Mouse (Mus musculus): ENCODE data around the gene Dock1. TPM values are rescaled to one million over a fixed set of nuclear protein-coding genes. Genes with fewer than 3 reads are reported as not detected.
A peak's percentile ranks its signal among the peaks of the same experiment; 100 is the strongest.

Gene Dock1
- polyA plus RNA-seq, 1 experiment from 2014 or later, result 25.6 TPM

- Histone ChIP-seq H3K36me3 (replicated peaks) (peaks cover 12% of the 10 kb centered on the region), H3K4me3 (no peak overlapping the region), H3K27me3 (ENCODE audit: poor library complexity, severe bottlenecking) (no peaks in the 10 kb centered on the region), H3K4me1 (peaks cover 17% of the 10 kb centered on the region), H3K9me3 (no peaks in the 10 kb centered on the region), H3K27ac (no peak overlapping the region)
- DNase-seq (ENCODE audit: extremely low spot score, low spot score), result no peak
- WGBS, result 38% methylated on average over 1 of the region's 1 CpGs
Observed at GRCm38 (mm10) chr7:134821264-134821663, 150.8 kb downstream of the Dock1 start.

- H3K9me3 ChIP-seq, result no peaks in the 10 kb centered on the region
- 79% methylated on average over 3 of the region's 3 CpGs for WGBS
Observed at GRCm38 (mm10) chr7:134822006-134822405, 151.6 kb downstream of the Dock1 start.

GRCm38 (mm10) chr7:134823891-134824290, 153.4 kb downstream of the Dock1 start:
- no peak overlapping the region for H3K27ac ChIP-seq
- peaks cover 17% of the 10 kb centered on the region for H3K4me1 ChIP-seq
- no peaks in the 10 kb centered on the region for H3K36me3 ChIP-seq (replicated peaks)
- DNase-seq (ENCODE audit: extremely low spot score, low spot score), result no peak
- H3K9me3 ChIP-seq, result no peaks in the 10 kb centered on the region
- WGBS, result 76% methylated on average over 4 of the region's 4 CpGs
- no peak overlapping the region for H3K4me3 ChIP-seq
- no peaks in the 10 kb centered on the region for H3K27me3 ChIP-seq (ENCODE audit: poor library complexity, severe bottlenecking)

More at GRCm38 (mm10) chr7:134822006-134822405, 151.6 kb downstream of the Dock1 start:
- Histone ChIP-seq H3K36me3 (replicated peaks) (peaks cover 7% of the 10 kb centered on the region), H3K27ac (no peak overlapping the region), H3K4me3 (no peak overlapping the region), H3K4me1 (peaks cover 17% of the 10 kb centered on the region), H3K27me3 (ENCODE audit: poor library complexity, severe bottlenecking) (no peaks in the 10 kb centered on the region)
- DNase-seq (ENCODE audit: extremely low spot score, low spot score), result no peak

- Histone ChIP-seq H3K36me3 (replicated peaks) (no peaks in the 10 kb centered on the region), H3K4me3 (no peak overlapping the region), H3K27me3 (ENCODE audit: poor library complexity, severe bottlenecking) (no peaks in the 10 kb centered on the region), H3K4me1 (no peaks in the 10 kb centered on the region), H3K9me3 (no peaks in the 10 kb centered on the region), H3K27ac (no peak overlapping the region)
- DNase-seq (ENCODE audit: extremely low spot score, low spot score), result no peak
- WGBS, result 97% methylated on average over 2 of the region's 2 CpGs
Observed at GRCm38 (mm10) chr7:134840066-134840465, 169.6 kb downstream of the Dock1 start.

GRCm38 (mm10) chr7:134842751-134843150, 172.3 kb downstream of the Dock1 start:
- H3K4me3 ChIP-seq, result no peak overlapping the region
- no peak for DNase-seq (ENCODE audit: extremely low spot score, low spot score)
- H3K27ac ChIP-seq, result no peak overlapping the region
- no peaks in the 10 kb centered on the region for H3K27me3 ChIP-seq (ENCODE audit: poor library complexity, severe bottlenecking)
- no peaks in the 10 kb centered on the region for H3K36me3 ChIP-seq (replicated peaks)
- 88% methylated on average over 4 of the region's 4 CpGs for WGBS
- no peaks in the 10 kb centered on the region for H3K9me3 ChIP-seq
- H3K4me1 ChIP-seq, result no peaks in the 10 kb centered on the region

GRCm38 (mm10) chr7:134862000-134862399, 191.5 kb downstream of the Dock1 start:
- no peak overlapping the region for H3K4me3 ChIP-seq
- peaks cover 2% of the 10 kb centered on the region; the same call in 1 of the 2 replicates for H3K4me1 ChIP-seq
- H3K36me3 ChIP-seq (replicated peaks), result no peaks in the 10 kb centered on the region
- H3K9me3 ChIP-seq, result no peaks in the 10 kb centered on the region
- DNase-seq (ENCODE audit: extremely low spot score, low spot score), result no peak
- H3K27me3 ChIP-seq (ENCODE audit: poor library complexity, severe bottlenecking), result no peaks in the 10 kb centered on the region
- 91% methylated on average over 6 of the region's 6 CpGs for WGBS
- H3K27ac ChIP-seq, result no peak overlapping the region

GRCm38 (mm10) chr7:134864175-134864574, 193.7 kb downstream of the Dock1 start:
- 87% methylated on average over 2 of the region's 2 CpGs for WGBS
- H3K9me3 ChIP-seq, result no peaks in the 10 kb centered on the region
- H3K27ac ChIP-seq, result no peak overlapping the region
- peaks cover 2% of the 10 kb centered on the region; the same call in 1 of the 2 replicates for H3K4me1 ChIP-seq
- peak; percentile 24 for DNase-seq (ENCODE audit: extremely low spot score, low spot score)
- H3K27me3 ChIP-seq (ENCODE audit: poor library complexity, severe bottlenecking), result no peaks in the 10 kb centered on the region
- no peak overlapping the region for H3K4me3 ChIP-seq
- no peaks in the 10 kb centered on the region for H3K36me3 ChIP-seq (replicated peaks)

GRCm38 (mm10) chr7:134872511-134872910, 202.1 kb downstream of the Dock1 start:
- WGBS, result 90% methylated on average over 3 of the region's 3 CpGs
- Histone ChIP-seq H3K36me3 (replicated peaks) (peaks cover 19% of the 10 kb centered on the region), H3K9me3 (no peaks in the 10 kb centered on the region), H3K4me1 (peaks cover 3% of the 10 kb centered on the region; the same call in 1 of the 2 replicates), H3K27me3 (ENCODE audit: poor library complexity, severe bottlenecking) (no peaks in the 10 kb centered on the region), H3K4me3 (no peak overlapping the region), H3K27ac (no peak overlapping the region)
- no peak for DNase-seq (ENCODE audit: extremely low spot score, low spot score)

- WGBS, result 94% methylated on average over 7 of the region's 7 CpGs
- Histone ChIP-seq H3K9me3 (no peaks in the 10 kb centered on the region), H3K27ac (no peak overlapping the region), H3K27me3 (ENCODE audit: poor library complexity, severe bottlenecking) (no peaks in the 10 kb centered on the region), H3K36me3 (replicated peaks) (peaks cover 19% of the 10 kb centered on the region), H3K4me1 (peaks cover 3% of the 10 kb centered on the region; the same call in 1 of the 2 replicates), H3K4me3 (no peak overlapping the region)
- no peak for DNase-seq (ENCODE audit: extremely low spot score, low spot score)
Observed at GRCm38 (mm10) chr7:134872981-134873380, 202.5 kb downstream of the Dock1 start.

GRCm38 (mm10) chr7:134878985-134879384, 208.5 kb downstream of the Dock1 start:
- Histone ChIP-seq H3K4me1 (peaks cover 23% of the 10 kb centered on the region), H3K36me3 (replicated peaks) (peaks cover 19% of the 10 kb centered on the region), H3K27me3 (ENCODE audit: poor library complexity, severe bottlenecking) (no peaks in the 10 kb centered on the region), H3K4me3 (no peak overlapping the region), H3K27ac (no peak overlapping the region), H3K9me3 (no peaks in the 10 kb centered on the region)
- DNase-seq (ENCODE audit: extremely low spot score, low spot score), result no peak
- 43% methylated on average over 6 of the region's 6 CpGs for WGBS

GRCm38 (mm10) chr7:134880431-134880830, 210.0 kb downstream of the Dock1 start:
- Histone ChIP-seq H3K4me3 (no peak overlapping the region), H3K9me3 (no peaks in the 10 kb centered on the region), H3K36me3 (replicated peaks) (peaks cover 12% of the 10 kb centered on the region), H3K4me1 (peaks cover 21% of the 10 kb centered on the region), H3K27me3 (ENCODE audit: poor library complexity, severe bottlenecking) (no peaks in the 10 kb centered on the region), H3K27ac (no peak overlapping the region)
- WGBS, result 76% methylated on average over 6 of the region's 6 CpGs
- DNase-seq (ENCODE audit: extremely low spot score, low spot score), result no peak

GRCm38 (mm10) chr7:134883516-134883915, 213.1 kb downstream of the Dock1 start:
- Histone ChIP-seq H3K9me3 (no peaks in the 10 kb centered on the region), H3K27ac (no peak overlapping the region), H3K4me1 (peaks cover 20% of the 10 kb centered on the region), H3K27me3 (ENCODE audit: poor library complexity, severe bottlenecking) (no peaks in the 10 kb centered on the region), H3K4me3 (no peak overlapping the region), H3K36me3 (replicated peaks) (no peaks in the 10 kb centered on the region)
- no peak for DNase-seq (ENCODE audit: extremely low spot score, low spot score)
- WGBS, result 90% methylated on average over 6 of the region's 6 CpGs

- Histone ChIP-seq H3K9me3 (no peaks in the 10 kb centered on the region), H3K27ac (no peak overlapping the region), H3K4me1 (no peaks in the 10 kb centered on the region; the same call in 1 of the 2 replicates), H3K4me3 (no peak overlapping the region), H3K27me3 (ENCODE audit: poor library complexity, severe bottlenecking) (no peaks in the 10 kb centered on the region), H3K36me3 (replicated peaks) (peaks cover 6% of the 10 kb centered on the region; the same call in 1 of the 2 replicates)
- WGBS, result 94% methylated on average over 13 of the region's 13 CpGs
- no peak for DNase-seq (ENCODE audit: extremely low spot score, low spot score)
Observed at GRCm38 (mm10) chr7:134892449-134892871, 222.0 kb downstream of the Dock1 start.

- Histone ChIP-seq H3K4me1 (no peaks in the 10 kb centered on the region; the same call in 1 of the 2 replicates), H3K27me3 (ENCODE audit: poor library complexity, severe bottlenecking) (no peaks in the 10 kb centered on the region), H3K9me3 (no peaks in the 10 kb centered on the region), H3K27ac (no peak overlapping the region), H3K4me3 (no peak overlapping the region), H3K36me3 (replicated peaks) (peaks cover 6% of the 10 kb centered on the region; the same call in 1 of the 2 replicates)
- 94% methylated on average over 4 of the region's 4 CpGs for WGBS
- no peak for DNase-seq (ENCODE audit: extremely low spot score, low spot score)
Observed at GRCm38 (mm10) chr7:134892972-134893371, 222.5 kb downstream of the Dock1 start.

All from forebrain, embryonic 10.5 days (tissue).